In the genomic region with DNA sequence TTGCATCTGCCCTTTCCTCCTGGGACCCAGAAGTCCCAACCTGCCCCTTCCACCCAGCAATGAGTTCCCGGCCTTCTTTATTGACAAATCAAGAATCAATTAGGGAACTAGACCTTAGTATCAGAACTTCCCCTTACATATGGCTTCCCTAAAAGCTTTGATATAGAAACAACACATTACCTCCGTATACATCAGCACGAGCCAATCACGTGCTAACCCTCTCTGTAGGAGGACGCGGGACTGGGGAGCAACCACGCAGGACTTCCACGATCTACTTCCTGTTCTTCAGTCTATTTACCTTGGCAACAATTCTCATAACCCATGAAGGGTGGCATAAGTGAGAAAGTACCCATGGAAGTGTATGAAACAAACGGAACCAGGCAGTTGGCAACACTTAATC, we compare ENCODE assay signal across 1 mouse cellular context.
TF ChIP-seq lines count a peak whose summit lies in the region.

No protein-coding gene starts in this region.

TF ChIP-seq in MEL, 35 proteins besides CTCF, POLR2A, EP300 and RAD21 (continued from another document):
- peak; percentile 61; the same call in 1 of the 2 replicates for TF ChIP-seq MXI1 (IDR thresholded peaks at IDR 0.05; ENCODE audit: low read depth, low read length)
- TF ChIP-seq POLR2AphosphoS5 (IDR thresholded peaks at IDR 0.05; ENCODE audit: borderline replicate concordance, low read depth, low read length), result no peak
- 0 out of 2 replicates have a peak, but pooled peaks have one; percentile 8 for TF ChIP-seq ETS1 (IDR thresholded peaks at IDR 0.05; ENCODE audit: low read depth, low read length)
- peak; percentile 86 for TF ChIP-seq BHLHE40 (IDR thresholded peaks at IDR 0.05; ENCODE audit: borderline replicate concordance, low read depth, low read length)
- TF ChIP-seq GABPA (IDR thresholded peaks at IDR 0.05; ENCODE audit: low read depth, low read length), result no peak
- TF ChIP-seq MAZ (IDR thresholded peaks at IDR 0.05; ENCODE audit: low read depth, low read length), result no peak
- 0 out of 2 replicates have a peak, but pooled peaks have one; percentile 64 for TF ChIP-seq USF1 (IDR thresholded peaks at IDR 0.05; ENCODE audit: low read depth, low read length)
TF ChIP-seq in MEL: peak in this region for 7.
